Mouse (Mus musculus) mesoderm, embryonic 11.5 days (tissue): Measurements from ENCODE around the gene Prr23a1.
A peak's percentile ranks its signal among the peaks of the same experiment; 100 is the strongest.

Source experiments
- DNase-seq: peaks from one replicate; pipeline ENCODE4 v3.0.0-alpha.2; 2012; ENCODE audit warnings: low read depth, low spot score

Gene Prr23a1

DNA sequence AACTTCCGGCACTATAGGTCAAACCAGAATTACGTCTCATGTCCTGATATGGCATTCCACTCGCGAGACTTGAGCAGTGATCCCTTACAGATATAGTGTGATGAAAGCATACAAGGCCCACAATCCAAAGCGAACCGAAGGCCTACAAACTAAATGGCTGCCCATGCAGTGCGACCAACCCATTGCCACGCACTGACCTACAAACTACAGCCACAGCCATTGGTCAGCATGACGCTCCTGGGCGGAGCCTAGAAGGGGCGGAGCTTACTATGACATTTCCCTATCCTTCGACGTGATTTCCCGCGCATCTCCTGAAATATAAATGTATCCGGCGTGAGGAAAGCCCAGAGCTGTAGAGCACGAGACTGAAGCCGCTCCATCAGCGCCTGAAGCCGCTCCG lies at the start of gene Prr23a1:
Prr23a1 (plus strand) TSS at position 387 of the 400 bp plus-strand sequence.
- peak; percentile 9 for DNase-seq

DNA sequence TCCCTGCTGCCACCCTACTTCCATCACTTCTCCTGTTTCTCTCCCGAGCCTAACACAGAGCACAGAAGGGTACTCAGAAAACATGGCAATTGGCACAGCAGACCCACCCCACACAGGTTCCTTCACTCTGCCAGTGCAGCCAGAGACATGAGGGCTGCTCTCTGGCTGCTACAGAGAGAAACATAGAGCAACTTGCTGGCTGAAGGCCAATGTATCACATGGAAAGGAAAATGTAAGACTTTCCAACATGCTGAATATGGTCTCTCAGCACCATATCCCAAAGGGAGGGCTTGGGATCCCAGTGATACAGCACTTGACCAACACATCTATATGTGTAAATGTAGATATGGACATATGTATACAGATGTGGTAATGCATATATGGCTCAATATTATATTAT lies 43.3 kb upstream of the Prr23a1 start:
- DNase-seq: no peak

DNA sequence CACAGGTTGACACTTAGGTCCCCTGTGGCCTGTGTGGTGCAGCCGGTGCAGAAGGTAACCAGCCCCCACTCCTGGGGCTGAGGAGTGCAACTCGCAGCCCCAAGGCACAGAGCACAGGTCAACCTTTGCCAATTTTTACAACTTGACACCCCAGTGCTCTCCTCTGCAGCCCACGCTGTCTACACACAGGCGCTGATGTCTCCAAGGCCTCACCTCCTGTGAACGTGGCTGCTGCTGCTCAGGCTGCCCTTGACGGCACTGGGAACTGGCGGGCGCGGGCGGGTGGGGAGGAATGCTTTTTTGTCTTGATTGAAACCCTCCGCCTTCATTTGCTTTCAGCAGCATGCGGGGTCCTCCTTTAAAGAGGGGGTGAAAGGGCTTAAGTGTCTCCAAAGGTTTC lies 38.3 kb upstream of the Prr23a1 start:
- DNase-seq: no peak

DNA sequence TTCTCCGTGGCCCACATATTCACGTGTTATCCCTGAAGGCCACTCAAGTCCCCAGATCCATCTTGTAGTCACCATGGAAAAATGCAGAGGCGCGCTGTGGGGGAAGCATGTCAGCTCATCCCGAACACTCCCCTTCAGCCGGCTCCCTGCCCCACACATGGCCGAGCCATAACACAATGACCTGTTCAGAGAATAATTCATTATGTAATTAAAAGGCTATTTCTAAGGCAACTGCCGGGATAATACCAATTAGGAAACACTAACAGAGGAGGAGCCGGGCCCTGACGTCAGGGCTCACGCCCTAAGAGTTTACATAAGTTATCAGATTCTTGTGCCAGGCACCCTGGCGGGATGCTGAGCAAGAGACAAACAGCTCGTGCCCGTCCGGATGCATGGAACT lies 36.8 kb upstream of the Prr23a1 start:
- DNase-seq: no peak

- DNase-seq: no peak
These were observed 36.4 kb upstream of the Prr23a1 start for GRCm38 (mm10) chr9:98805934-98806333.

- DNase-seq: no peak
These were observed 34.7 kb upstream of the Prr23a1 start for GRCm38 (mm10) chr9:98807631-98808030.

GRCm38 (mm10) chr9:98809526-98809925 lies 32.8 kb upstream of the Prr23a1 start:
- DNase-seq: peak; percentile 39

DNA sequence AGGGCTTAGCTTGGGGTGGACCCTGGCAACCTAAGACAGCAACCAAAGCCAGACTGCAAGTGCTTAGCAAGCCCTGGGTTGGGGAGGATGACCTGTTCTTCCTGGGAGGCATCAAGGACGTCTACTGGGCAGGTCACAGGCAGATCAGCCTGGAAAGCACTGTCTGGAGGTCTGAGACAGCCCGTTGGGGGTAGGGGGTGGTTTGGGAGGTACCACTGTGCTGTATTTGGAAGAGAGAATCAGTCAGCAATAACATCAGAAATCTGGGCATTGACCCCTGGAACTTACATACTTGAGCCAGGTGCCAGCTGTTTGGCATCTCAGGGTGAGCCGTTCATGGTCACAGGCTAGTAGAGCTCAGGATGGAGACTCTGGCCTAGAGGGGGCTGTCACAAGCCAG lies 26.2 kb upstream of the Prr23a1 start:
- DNase-seq: no peak

DNA sequence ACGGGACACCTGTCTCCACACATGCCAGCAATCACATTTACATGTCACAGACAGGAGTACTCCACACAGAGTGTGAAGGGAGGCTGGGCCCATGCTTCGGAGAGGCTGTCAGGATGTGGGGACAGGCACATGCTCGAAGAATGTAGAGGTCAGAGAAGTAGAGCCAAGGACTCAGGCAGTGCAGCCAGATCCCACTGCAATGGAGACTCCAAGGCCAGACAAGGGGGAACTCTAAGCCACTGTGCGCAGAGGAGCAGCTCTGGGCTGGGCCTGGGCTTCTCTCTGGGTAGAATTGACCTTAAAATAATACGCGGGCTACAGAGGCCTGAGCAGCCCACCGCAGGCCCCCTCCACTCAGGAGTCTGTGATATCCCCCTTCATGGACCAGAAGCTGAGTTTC lies 24.7 kb upstream of the Prr23a1 start:
- DNase-seq: no peak

DNA sequence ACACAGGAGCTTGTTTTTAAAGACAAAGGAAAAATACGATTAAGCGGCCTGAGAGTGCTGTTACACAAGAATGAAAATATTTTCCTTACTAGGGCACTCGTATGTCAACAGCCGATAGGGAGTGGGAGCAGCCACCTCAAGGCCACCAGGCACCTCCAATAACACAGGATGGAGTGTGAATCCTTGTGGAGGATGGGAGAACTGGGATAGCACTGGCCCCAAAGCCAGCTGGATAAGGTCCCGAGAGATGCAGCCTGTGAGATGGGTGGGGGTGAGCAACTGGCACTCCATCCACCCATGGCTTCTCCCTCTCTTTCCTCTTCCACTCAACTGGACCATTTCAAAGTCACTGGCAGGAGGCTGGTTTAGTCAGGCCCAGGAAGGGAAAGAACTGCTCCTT lies 23.3 kb upstream of the Prr23a1 start:
- DNase-seq: no peak

- no peak for DNase-seq
These were observed 22.8 kb upstream of the Prr23a1 start for GRCm38 (mm10) chr9:98819481-98819880.

GRCm38 (mm10) chr9:98820461-98820860 lies 21.8 kb upstream of the Prr23a1 start:
- DNase-seq: no peak

GRCm38 (mm10) chr9:98821067-98821466 lies 21.2 kb upstream of the Prr23a1 start:
- no peak for DNase-seq

- no peak for DNase-seq
These were observed 18.5 kb upstream of the Prr23a1 start for GRCm38 (mm10) chr9:98823805-98824204.

DNA sequence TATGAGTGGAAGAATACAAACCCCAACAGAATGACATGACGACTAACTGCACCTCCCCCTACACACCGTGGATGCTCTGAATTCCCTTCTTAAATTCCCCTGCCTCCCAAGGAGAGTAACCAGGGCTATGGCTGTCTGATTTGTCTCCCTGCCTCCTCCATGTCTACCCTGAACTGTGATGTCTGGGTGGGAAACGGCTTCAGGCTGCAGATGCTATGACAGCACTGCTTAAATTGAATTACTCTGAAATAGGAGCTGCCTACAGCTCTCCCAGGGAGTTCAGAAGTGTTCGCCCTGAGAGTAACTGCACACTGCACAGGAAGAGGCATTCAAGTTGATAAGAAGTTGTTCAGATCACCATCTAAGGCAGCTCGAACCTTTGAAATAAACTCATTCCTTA lies 12.8 kb upstream of the Prr23a1 start:
- peak; percentile 41 for DNase-seq

- DNase-seq: no peak
These were observed 4.7 kb upstream of the Prr23a1 start for GRCm38 (mm10) chr9:98837537-98838074.

DNA sequence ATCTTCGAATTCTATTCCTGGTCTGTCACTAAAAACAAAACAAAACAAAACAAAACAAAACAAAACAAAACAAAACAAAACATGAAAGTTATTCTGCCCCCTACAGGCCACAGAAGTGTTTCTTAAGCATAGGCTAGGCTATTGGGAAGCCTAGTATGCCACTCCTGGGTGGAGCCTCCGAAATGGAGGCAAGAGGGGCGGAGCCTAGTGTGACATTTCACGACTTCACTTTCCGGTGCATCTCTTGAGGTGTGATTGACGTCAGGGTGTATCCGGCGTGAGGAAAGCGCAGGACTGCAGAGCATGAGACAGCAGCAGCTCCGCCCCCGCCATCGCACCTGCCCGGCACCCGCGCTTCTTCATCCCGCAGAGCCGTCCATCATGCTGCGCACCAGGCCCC lies 13.9 kb downstream of the Prr23a1 start, which contains the start of gene Prr23a2:
Prr23a2 (plus strand) TSS at position 285 of the 400 bp plus-strand sequence.
- DNase-seq: no peak

DNA sequence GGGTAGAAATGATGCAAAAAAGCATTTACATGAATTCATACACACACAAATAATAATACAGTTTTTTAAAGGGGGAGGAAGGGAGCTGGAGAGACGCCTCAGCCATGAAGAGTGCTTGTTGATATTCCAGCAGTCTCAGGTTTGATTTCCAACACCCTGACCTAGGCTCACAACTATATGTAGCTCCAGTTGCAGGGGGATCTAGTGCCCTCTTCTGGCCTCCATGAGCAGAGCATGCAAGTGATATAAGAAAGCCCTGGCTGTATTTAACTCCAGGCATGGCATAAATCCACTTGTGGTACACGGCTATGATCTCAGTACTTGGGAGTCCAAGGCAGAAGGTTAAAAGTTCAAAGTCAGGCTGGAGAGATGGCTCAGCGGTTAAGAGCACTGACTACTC lies 21.2 kb downstream of the Prr23a1 start:
- DNase-seq: peak; percentile 23

- DNase-seq: no peak
These were observed 22.3 kb downstream of the Prr23a1 start, which contains the start of gene Prr23a3 for GRCm38 (mm10) chr9:98864571-98864970. Gene Prr23a3, plus strand, starts transcription at chr9:98864767.
